Mouse (Mus musculus) CH12.LX (cell line): Measurements from ENCODE around the gene Cblb. TPM values are rescaled to one million over a fixed set of nuclear protein-coding genes. Genes with fewer than 3 reads are reported as not detected.

Experiments used
- DNase-seq: peaks from one replicate; pipeline ENCODE4 v3.0.0-alpha.2; 2013; ENCODE audit errors: extremely low read depth
- H3K27ac ChIP-seq: 2 replicates; pipeline ENCODE4 v1.5.1; 2012; ENCODE audit warnings: low read depth, mild to moderate bottlenecking, control low read depth, moderate library complexity; ENCODE audit not compliant: insufficient read depth
- H3K27me3 ChIP-seq: replicated peaks from 2 replicates; pipeline ENCODE3; 2012; ENCODE audit warnings: inconsistent platforms
- H3K36me3 ChIP-seq, 2 experiments: replicated peaks in 1 of 2; 2 replicates each; pipeline versions ENCODE3 to v1.6.1; 2012; ENCODE audit warnings: inconsistent platforms in 1 of 2, low read length in 1 of 2, mild to moderate bottlenecking in 1 of 2, mixed read lengths in 1 of 2, moderate library complexity in 1 of 2; ENCODE audit not compliant: control insufficient read depth in 1 of 2, insufficient read depth in 1 of 2
- H3K4me1 ChIP-seq, 2 experiments: 2 replicates each; pipeline ENCODE4 v1.6.1; 2012; ENCODE audit warnings: inconsistent platforms in 1 of 2, moderate library complexity in 1 of 2; ENCODE audit not compliant: insufficient read depth in 2 of 2, control insufficient read depth in 1 of 2
- H3K4me2 ChIP-seq: 2 replicates; pipeline ENCODE4 v1.6.1; 2012; ENCODE audit warnings: low read depth, mild to moderate bottlenecking, control low read depth; ENCODE audit not compliant: poor library complexity, insufficient read depth, severe bottlenecking
- H3K4me3 ChIP-seq, 3 experiments: fragments of 150-350 bp in 1 of 3; sonication (generic) in 1 of 3; replicated peaks in 1 of 3; 2 replicates each; pipeline versions ENCODE3 to v1.5.1; 2011 to 2012; ENCODE audit warnings: low read depth in 2 of 3, low read length in 2 of 3, mild to moderate bottlenecking in 2 of 3, moderate library complexity in 2 of 3, control low read depth in 1 of 3, improper control_type of control experiment in 1 of 3, inconsistent platforms in 1 of 3, mixed read lengths in 1 of 3; ENCODE audit not compliant: poor library complexity in 1 of 3
- H3K79me2 ChIP-seq: replicated peaks from 2 replicates; pipeline ENCODE4 v1.6.1; 2012; ENCODE audit warnings: mild to moderate bottlenecking, moderate library complexity; ENCODE audit not compliant: control insufficient read depth, poor library complexity, insufficient read depth, severe bottlenecking; ENCODE audit errors: extremely low read depth
- H3K9ac ChIP-seq: 2 replicates; pipeline ENCODE4 v1.6.1; 2012; ENCODE audit warnings: low read depth, mild to moderate bottlenecking, control low read depth, moderate library complexity; ENCODE audit not compliant: insufficient read depth
- H3K9me3 ChIP-seq: replicated peaks from 2 replicates; pipeline ENCODE3; 2012; ENCODE audit warnings: low read length, inconsistent platforms, mixed read lengths
- BHLHE40 ChIP-seq: IDR thresholded peaks from 2 replicates; pipeline ENCODE4 v1.6.1; 2011; ENCODE audit warnings: mild to moderate bottlenecking, low read depth, low read length, improper control_type of control experiment
- CTCF ChIP-seq, 2 experiments: IDR thresholded peaks in 1 of 2; conservative IDR thresholded peaks in 1 of 2; 2 replicates each; pipeline ENCODE4 v1.5.1; 2011 to 2012; ENCODE audit warnings: low read depth in 2 of 2, low read length in 2 of 2, improper control_type of control experiment in 1 of 2, inconsistent platforms in 1 of 2, mild to moderate bottlenecking in 1 of 2, moderate library complexity in 1 of 2
- E2F4 ChIP-seq: IDR thresholded peaks from 2 replicates; pipeline ENCODE4 v1.6.1; 2011; ENCODE audit warnings: low read depth, low read length, improper control_type of control experiment; ENCODE audit not compliant: insufficient replicate concordance
- ELF1 ChIP-seq: IDR thresholded peaks from 2 replicates; pipeline ENCODE4 v1.6.1; 2014; ENCODE audit warnings: low read depth, mild to moderate bottlenecking, inconsistent platforms, low read length, improper control_type of control experiment
- IRF4 ChIP-seq: IDR thresholded peaks from 2 replicates; pipeline ENCODE4 v1.6.1; 2014; ENCODE audit warnings: low read depth, mild to moderate bottlenecking, inconsistent platforms, low read length, improper control_type of control experiment
- JUN ChIP-seq: IDR thresholded peaks from 2 replicates; pipeline ENCODE4 v1.6.1; 2011; ENCODE audit warnings: low read depth, mild to moderate bottlenecking, low read length, improper control_type of control experiment, moderate library complexity; ENCODE audit not compliant: insufficient read depth
- JUND ChIP-seq: conservative IDR thresholded peaks from 2 replicates; pipeline ENCODE4 v1.6.1; 2011; ENCODE audit warnings: low read depth, low read length, improper control_type of control experiment
- KAT2A ChIP-seq: IDR thresholded peaks from 2 replicates; pipeline ENCODE4 v1.6.1; 2012; ENCODE audit warnings: low read length, improper control_type of control experiment, inconsistent platforms; ENCODE audit not compliant: insufficient replicate concordance
- MAFK ChIP-seq: IDR thresholded peaks from 2 replicates; pipeline ENCODE4 v1.6.1; 2011; ENCODE audit warnings: low read length, improper control_type of control experiment; ENCODE audit not compliant: insufficient replicate concordance
- MEF2A ChIP-seq: IDR thresholded peaks from 2 replicates; pipeline ENCODE4 v1.6.1; 2014; ENCODE audit warnings: low read depth, mild to moderate bottlenecking, inconsistent platforms, low read length, improper control_type of control experiment, borderline replicate concordance
- MYC ChIP-seq: IDR thresholded peaks from 2 replicates; pipeline ENCODE4 v1.6.1; 2011; ENCODE audit warnings: low read depth, mild to moderate bottlenecking, improper control_type of control experiment, low read length
- NELFE ChIP-seq: IDR thresholded peaks from 2 replicates; pipeline ENCODE4 v1.6.1; 2011; ENCODE audit warnings: low read depth, low read length, improper control_type of control experiment
- POLR2AphosphoS2 ChIP-seq: IDR thresholded peaks from 2 replicates; pipeline ENCODE4 v1.6.1; 2011; ENCODE audit warnings: low read depth, low read length, improper control_type of control experiment
- RAD21 ChIP-seq: IDR thresholded peaks from 2 replicates; pipeline ENCODE4 v1.6.1; 2011; ENCODE audit warnings: low read depth, mild to moderate bottlenecking, low read length, improper control_type of control experiment, moderate library complexity
- RCOR1 ChIP-seq: conservative IDR thresholded peaks from 2 replicates; pipeline ENCODE4 v1.6.1; 2012; ENCODE audit warnings: low read depth, mild to moderate bottlenecking, inconsistent platforms, low read length, improper control_type of control experiment
- SMC3 ChIP-seq: IDR thresholded peaks from 2 replicates; pipeline ENCODE4 v1.6.1; 2011; ENCODE audit warnings: low read depth, low read length, improper control_type of control experiment
- TBP ChIP-seq: conservative IDR thresholded peaks from 2 replicates; pipeline ENCODE4 v1.6.1; 2011; ENCODE audit warnings: low read depth, low read length, improper control_type of control experiment
- UBTF ChIP-seq: IDR thresholded peaks from 2 replicates; pipeline ENCODE4 v1.6.1; 2012; ENCODE audit warnings: low read depth, mild to moderate bottlenecking, inconsistent platforms, low read length, improper control_type of control experiment, moderate library complexity
- ZC3H11A ChIP-seq: IDR thresholded peaks from 2 replicates; pipeline ENCODE4 v1.6.1; 2012; ENCODE audit warnings: low read depth, mild to moderate bottlenecking, inconsistent platforms, low read length, improper control_type of control experiment
- ZNF384 ChIP-seq: IDR thresholded peaks from 2 replicates; pipeline ENCODE4 v1.6.1; 2012; ENCODE audit warnings: low read depth, low read length, improper control_type of control experiment, inconsistent platforms
- dilution Hi-C: fragments of 300-500 bp; cut with MboI; formaldehyde crosslinking; loops from 2 replicates; pipeline ENCODE4 v1.14.3; 2020; ENCODE audit warnings: low sequenced_read_pairs; ENCODE audit not compliant: extremely low pct_unique_long_range_greater_than_20kb, extremely low pct_ligation_motif_present
- in situ Hi-C: fragments of 300-500 bp; cut with MboI; formaldehyde crosslinking; loops from 3 replicates; pipeline ENCODE4 v1.14.3; 2019; ENCODE audit warnings: low sequenced_read_pairs, low pct_ligation_motif_present, low pct_unique_long_range_greater_than_20kb, mixed read lengths
- polyA plus RNA-seq: library from polyadenylated mRNA; unstranded; fragments of >175 nt; gene quantifications from 2 replicates; pipeline ENCODE4 v1.2.1, GENCODE M21; 2012; ENCODE audit warnings: low read depth; ENCODE audit not compliant: insufficient read length
- total RNA-seq, 2 experiments: library from RNA; depleted of rRNA; stranded (reverse); fragments of 300-350 nt in 1 of 2; fragments of >200 nt in 1 of 2; gene quantifications; 2 replicates each; pipeline ENCODE4 v1.2.3; 2012 to 2014

Cblb gene
- total and polyA plus RNA-seq, 3 experiments, result 3.5 to 18.9 (median 6.3) TPM

DNA sequence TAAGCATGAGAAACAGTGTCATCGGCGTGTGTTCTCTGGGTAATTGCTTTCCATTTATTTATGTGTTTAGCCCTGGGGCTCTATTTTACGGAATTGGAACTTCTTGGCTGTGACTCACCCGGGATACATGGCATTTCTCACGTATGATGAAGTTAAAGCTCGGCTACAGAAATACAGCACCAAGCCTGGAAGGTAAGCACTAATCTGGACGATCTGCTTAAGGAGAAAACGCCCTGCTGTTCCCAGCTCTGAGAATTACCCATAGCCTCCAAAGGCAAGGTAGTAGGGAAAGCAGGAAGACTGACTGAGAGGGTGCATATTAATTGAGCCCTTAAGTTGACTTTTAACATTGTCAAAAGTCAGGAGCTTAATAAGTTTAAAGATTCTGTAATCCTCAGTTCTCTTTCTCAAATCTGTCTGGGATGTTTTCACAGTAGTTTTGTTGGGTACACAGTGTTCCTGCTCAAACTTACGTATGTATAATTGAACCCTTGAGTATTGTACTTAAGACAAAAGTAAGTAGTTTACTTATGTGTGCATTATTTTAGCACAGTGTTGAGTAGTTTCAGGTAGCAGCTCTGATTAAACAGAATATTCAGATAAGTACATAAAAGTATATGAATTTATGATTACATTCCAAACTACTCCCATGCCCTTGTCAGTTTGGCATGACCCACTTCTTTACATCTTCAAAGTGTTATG lies 104.8 kb downstream of the Cblb start:
- H3K9ac ChIP-seq, result no peak overlapping the region
- dilution Hi-C loops (no loop called here), in situ Hi-C loops (no loop called here)
- no peaks in the 10 kb centered on the region for H3K27me3 ChIP-seq
- no peaks in the 10 kb centered on the region for H3K79me2 ChIP-seq
- DNase-seq, result no peak
- TF ChIP-seq ZC3H11A (no peak), IRF4 (no peak), BHLHE40 (no peak), UBTF (no peak), JUN (no peak), KAT2A (no peak), MYC (no peak), JUND (no peak), NELFE (no peak), E2F4 (no peak), ELF1 (no peak), CTCF (conservative IDR thresholded peaks at IDR 0.05 in 1 of 2, IDR thresholded peaks at IDR 0.05 in 1 of 2; ENCODE audit: low read depth in 2 of 2, low read length in 2 of 2) (no peak), MEF2A (no peak)
- no peak overlapping the region for H3K4me3 ChIP-seq
- no peak overlapping the region for H3K4me2 ChIP-seq
- H3K9me3 ChIP-seq, result no peaks in the 10 kb centered on the region
- H3K4me1 ChIP-seq, result peaks cover 2 to 14% of the 10 kb centered on the region in 2 experiments; a peak in 2 of 4 replicates
- H3K36me3 ChIP-seq, result peaks cover 0 to 43% of the 10 kb centered on the region in 2 experiments
- no peak overlapping the region for H3K27ac ChIP-seq

GRCm38 (mm10) chr16:52143101-52143500 lies 112.1 kb downstream of the Cblb start:
- peaks cover 2% of the 10 kb centered on the region for H3K9me3 ChIP-seq
- H3K4me1 ChIP-seq, result peaks cover 16 to 41% of the 10 kb centered on the region in 2 experiments
- no peak for TF ChIP-seq ZNF384
- TF ChIP-seq RAD21, result no peak
- TF ChIP-seq TBP, result no peak
- no peak for TF ChIP-seq NELFE
- no peak for TF ChIP-seq RCOR1
- no peak for TF ChIP-seq JUND
- no peak for TF ChIP-seq MEF2A
- no peak for TF ChIP-seq POLR2AphosphoS2
- TF ChIP-seq MAFK, result no peak
- TF ChIP-seq SMC3, result no peak
- TF ChIP-seq, all 38 proteins: peak for 0
- no peaks in the 10 kb centered on the region for H3K79me2 ChIP-seq
- dilution Hi-C loops, result no loop called here
- H3K36me3 ChIP-seq, result peaks cover 0 to 44% of the 10 kb centered on the region in 2 experiments
- no peak overlapping the region for H3K9ac ChIP-seq
- in situ Hi-C loops, result no loop called here
- no peak overlapping the region for H3K27ac ChIP-seq
- no peaks in the 10 kb centered on the region for H3K27me3 ChIP-seq
- no peak overlapping the region for H3K4me2 ChIP-seq
- no peak for DNase-seq
- H3K4me3 ChIP-seq, result no peak overlapping the region
